Mouse (Mus musculus) gastrocnemius, postnatal 10 days (tissue): ENCODE results near the gene Mmadhc. TPM values are rescaled to one million over a fixed set of nuclear protein-coding genes. Genes with fewer than 3 reads are reported as not detected.

Experiments used
- DNase-seq: peaks from one replicate; pipeline ENCODE4 v3.0.0; 2021; ENCODE audit warnings: mixed read lengths
- long read RNA-seq, 2 experiments: library from polyadenylated mRNA; stranded (forward); transcript quantifications; one replicate each; pipeline ENCODE4 v2.0.0; 2021
- total RNA-seq, 2 experiments: library from RNA; stranded (reverse); gene quantifications; 2 replicates each; pipeline ENCODE4 v1.2.3; 2021

Mmadhc gene
- total RNA-seq, result 100 to 1,000 TPM; 103 to 121 TPM
- long read RNA-seq, experiment 1, transcript Mmadhc-201 (8 exons, 1,342 nt), result major isoform, 56 of 93 reads
- long read RNA-seq, experiment 1, partial matches to known transcripts, result 22 of 93 reads
- long read RNA-seq, experiment 1, other reads (novel, unspliced or antisense), result 13 of 93 reads
- long read RNA-seq, experiment 2, transcript Mmadhc-201 (8 exons, 1,342 nt), result major isoform, 70 of 116 reads
- long read RNA-seq, experiment 2, transcript Mmadhc-203 (8 exons, 803 nt), result minor isoform, 6 of 116 reads
- long read RNA-seq, experiment 2, partial matches to known transcripts, result 25 of 116 reads
- long read RNA-seq, experiment 2, other reads (novel, unspliced or antisense), result 15 of 116 reads

DNA sequence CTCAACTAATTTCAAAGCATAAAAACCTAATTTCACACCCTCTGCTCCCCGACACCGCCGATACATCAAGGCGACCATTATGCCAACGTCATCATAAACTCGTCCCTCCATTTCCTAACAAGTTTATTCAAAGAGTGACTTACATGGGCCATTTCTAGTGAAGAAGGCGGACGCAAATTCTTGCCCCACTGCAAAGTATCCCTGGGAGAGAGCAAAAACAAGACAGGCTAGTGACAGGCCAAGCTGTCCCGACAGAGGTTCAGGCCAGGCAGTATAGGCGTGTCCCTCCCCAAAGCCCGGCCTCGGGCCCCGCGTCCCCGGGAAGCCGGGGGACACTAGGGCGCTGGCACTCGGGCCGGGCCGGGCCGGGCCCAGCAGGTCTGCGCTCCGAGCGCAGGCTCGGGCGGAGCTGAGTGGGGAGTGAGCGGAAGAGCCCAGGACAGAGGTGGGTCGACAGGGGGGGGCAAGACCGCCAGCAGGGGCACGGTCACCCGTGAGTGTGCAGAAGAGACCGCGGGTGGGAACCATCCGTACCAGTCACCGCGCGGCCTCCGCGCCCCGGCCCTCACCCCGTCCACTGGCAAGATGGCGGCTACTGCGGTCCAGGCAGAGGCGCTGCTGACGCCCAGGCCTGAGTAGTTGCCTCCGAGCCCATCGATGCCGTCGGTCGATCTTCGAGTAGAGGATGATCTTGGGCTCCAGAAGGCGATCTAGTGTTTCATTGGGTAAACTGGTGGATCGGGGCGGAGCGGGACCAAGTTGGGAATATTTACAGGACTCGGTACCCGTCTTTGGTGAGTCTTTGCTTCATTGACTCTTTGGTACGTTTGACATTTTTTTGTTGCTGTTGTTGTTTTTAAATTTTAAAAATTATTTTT, at the start of gene Mmadhc:
Gene Mmadhc, minus strand, starts transcription at position 693 of the 878 bp plus-strand sequence.
- peak; percentile 88 for DNase-seq

DNA sequence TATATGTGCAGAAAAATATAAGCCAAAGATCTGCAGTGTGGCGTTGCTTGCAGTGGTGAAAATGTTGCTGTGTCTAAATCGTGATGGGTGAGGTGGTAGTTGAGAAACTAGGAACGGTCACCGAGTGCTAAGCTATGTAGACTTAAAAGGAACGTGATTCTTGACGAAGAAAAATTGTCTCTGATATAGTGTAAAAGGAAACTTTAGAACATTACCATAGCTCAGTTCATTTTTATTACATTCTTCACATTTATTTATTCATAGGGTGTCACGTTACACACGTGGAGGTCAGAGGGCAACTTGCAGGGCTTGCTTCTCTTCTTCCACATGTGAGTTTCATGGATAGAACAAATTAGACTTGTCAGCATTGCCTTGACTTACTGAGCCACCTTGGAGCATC, 47.0 kb upstream of the Mmadhc start:
- no peak for DNase-seq

DNA sequence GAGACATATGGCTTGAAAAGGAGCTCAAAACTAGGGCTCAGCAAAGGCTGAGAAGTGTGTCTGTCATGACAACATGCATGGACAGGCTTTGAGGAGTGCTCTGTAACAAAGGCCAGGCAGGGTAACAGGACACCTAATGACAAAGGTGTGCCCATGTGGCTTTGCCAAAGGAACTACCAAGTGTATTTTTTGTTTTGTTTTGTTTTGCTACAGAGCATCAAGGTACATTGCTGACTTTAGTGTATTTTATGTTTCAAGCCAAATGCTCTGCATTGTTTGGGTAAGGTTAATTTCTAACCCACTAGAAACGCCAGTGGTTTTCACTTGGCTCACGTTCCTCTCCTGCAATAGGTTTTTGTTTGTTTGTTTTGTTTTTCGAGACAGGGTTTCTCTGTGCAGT, 42.5 kb upstream of the Mmadhc start:
- no peak for DNase-seq

DNA sequence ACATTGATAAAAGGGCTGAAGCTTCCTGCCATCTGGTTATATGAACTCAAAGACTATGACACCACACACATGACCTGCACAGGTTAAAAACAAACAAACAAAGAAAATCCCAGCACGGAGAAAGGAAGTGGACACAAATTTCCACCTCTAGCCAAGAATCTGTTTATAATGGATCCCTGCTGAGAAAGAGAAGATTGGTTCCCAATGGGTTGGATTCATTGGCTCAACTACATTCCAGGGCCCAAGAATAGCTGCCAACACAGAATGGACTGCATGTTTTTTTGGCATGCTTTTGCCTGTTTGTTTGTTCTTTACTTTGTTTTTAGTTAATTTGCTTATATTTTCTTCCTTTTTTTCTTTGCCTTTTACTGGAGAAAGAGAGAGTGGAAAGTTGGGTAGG, 41.0 kb upstream of the Mmadhc start:
- DNase-seq, result no peak

DNA sequence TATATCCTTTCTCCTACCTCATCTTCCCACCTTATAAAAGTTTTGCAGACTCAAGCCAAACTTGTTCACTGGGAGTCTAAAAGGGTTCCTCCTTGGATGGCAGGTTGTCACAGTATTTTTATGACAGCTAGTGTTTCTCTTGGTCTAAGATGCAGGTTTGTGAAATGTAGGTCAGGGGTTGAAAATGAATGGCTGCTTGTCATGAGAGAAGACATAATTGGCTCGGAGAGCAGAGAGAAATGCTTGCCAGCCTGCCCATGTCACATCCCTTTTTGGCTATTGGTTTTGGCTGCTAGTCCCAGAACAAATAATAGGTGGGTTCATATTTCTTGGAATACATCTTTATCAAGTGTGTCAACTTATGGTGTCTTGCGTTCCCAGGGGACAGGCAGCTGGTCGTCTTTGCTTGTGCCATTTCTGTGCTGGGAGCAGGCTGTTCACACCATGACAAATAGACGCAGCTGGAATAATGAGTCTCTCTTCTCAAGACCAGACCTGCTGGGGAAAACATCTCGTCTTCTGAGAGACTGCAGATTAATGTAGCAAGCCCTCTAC, 35.2 kb upstream of the Mmadhc start:
- DNase-seq, result no peak

DNA sequence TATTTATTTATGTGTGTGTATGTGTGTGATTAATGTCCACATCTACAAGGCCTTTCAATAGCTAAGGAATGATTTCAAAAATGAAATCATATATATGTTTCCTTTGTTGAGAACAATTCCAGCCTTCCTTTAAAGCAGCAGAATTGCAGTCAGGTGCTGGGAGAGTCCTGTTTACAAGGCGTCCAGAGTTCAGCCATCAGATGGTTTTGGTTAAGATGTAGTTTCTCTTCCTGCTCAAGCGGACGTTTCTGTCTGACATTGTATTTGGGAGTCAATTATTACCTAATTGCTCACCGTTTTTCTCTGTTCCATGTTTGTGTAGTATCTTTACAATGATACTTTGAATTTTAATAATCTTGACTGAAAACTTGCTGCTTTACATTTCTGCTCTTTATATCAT, 31.6 kb upstream of the Mmadhc start:
- DNase-seq, result no peak

DNA sequence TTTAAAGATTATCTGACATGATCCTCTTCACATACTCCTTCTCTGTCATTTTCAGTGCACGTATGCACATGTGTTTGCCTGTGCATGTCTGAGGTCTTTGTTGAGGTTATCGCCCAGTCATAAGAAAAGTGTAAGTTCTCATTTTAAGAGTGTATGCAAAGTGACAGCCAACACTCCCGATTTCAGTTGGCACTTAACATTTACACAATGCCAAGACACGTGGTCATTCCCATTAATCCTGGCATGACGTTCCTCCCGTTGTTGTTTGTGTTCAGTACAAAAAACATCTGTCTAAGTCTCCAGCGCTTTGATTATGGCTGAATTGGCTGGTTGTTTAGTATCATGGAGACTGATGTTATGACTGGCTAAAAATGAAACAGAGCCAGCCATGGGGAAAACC, 28.2 kb upstream of the Mmadhc start:
- DNase-seq, result no peak

DNA sequence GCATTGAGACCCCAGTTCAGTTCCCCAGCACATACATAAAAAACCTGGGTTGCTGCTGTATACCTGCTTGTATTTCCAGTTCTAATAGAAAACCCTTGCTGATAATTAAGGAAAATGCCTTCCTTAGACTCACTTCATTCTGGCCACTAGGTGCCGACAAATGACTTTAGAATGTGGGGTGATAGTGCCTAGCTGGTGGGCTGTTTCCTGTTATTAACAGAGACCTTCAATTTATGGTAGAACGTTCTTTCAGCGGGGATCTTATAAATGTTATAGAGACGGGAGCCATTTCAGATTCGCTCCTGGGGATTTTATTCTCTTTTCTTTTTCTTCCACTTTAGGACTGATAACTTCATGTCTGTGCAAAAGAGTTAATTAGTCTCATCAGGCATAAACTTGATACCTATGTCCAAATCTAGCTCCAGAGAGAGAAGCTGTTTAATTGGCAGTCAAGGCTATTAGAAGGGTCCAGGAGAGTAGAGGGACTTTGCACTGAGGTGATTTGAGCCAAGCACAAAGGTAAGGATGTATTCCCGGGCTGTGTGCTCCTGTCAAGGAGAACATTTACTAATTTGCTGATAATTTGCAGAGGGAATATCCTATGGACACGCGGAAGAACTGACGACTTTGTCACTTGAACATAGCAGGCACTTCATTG, 10.2 kb upstream of the Mmadhc start:
- peak; percentile 32 for DNase-seq

DNA sequence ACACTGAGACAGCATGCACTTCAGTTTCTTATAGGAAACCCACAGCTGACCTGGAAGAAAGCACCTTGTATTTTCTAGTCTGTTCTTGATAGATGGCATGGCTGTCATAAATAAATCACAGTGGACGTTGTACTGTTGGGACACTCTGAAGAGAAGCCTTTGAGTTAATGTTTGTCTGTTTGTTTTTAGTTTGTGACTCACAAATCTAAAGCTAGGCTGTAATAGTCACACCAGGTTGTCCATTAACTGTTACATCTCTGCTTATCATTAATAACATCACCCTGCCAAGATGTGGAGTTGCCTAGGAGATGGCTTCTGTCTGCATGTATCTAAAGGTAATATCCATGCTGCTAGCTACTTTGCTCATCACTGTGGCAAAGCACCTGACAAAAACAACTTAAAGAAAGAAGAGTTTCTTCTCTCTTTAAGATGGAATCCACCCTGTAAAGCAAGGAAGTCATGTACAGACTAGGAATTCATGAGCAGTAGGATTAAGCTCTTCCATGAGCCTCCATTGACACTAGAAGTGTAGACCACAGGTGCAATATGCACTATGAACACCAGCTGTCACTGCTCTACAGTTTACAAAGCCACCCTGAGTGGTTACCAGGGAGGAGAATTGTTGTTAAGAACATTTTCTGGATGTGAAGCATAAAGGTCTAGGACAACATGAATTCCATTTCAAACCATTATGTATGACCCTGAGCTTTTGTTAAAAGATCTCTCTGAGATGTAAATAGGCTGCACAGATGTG, 8.4 kb upstream of the Mmadhc start:
- DNase-seq, result no peak

DNA sequence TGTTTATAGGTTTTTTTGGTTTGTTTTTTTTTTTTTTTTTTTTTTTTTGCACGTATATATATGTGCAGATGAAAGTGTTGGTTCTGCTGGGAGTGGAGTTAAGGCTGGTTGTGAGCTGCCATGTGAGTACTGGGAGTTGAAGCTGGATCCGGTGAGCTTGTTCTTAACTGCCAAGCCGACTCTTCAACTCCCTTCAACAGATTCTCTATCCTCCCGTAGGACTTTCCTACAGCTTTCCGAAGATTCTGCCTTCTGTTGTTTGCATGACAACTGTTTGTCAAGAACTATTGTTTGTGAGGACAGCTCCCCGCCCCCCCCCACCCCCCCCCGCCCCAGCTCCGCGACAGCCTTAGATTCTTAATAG, 368 bp upstream of the Mmadhc start:
- DNase-seq, result no peak

DNA sequence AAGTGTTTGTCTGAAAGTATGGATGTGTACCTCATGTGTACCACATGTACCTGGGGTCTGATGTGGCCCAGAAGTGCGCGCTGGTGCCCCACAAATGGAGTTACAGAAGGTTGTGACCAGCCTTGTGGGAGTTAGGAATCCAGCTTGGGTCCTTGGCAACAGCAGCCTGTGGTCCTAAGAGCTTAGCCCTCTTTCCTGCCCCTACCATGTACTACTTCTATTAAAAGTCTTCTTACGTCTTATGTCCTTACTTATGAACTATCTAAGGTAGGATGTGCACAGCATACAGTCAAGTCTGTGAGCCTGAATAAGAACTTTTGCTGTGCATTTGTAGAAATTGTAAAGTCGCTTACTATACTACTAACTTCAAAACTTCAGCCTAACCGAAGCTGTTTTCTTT, 1.0 kb downstream of the Mmadhc start:
- DNase-seq, result no peak

DNA sequence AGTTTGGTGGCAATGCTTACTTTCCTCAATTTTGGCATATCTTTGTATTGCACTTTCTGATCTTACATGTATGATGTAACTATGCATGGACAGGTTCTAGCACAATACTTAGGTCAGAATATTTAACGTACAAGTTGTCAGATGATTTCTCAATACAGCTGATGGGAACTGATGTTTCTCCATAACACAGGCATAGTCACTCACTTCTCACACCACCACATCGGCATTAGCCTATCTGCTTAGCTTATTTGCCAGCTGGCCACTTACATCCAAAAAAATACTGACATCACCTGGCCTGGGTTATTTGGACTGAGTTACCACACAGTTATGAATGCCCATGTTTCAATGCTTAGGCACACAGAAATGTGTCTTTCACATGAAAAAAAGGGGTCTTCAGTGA, 2.5 kb downstream of the Mmadhc start:
- DNase-seq, result no peak

DNA sequence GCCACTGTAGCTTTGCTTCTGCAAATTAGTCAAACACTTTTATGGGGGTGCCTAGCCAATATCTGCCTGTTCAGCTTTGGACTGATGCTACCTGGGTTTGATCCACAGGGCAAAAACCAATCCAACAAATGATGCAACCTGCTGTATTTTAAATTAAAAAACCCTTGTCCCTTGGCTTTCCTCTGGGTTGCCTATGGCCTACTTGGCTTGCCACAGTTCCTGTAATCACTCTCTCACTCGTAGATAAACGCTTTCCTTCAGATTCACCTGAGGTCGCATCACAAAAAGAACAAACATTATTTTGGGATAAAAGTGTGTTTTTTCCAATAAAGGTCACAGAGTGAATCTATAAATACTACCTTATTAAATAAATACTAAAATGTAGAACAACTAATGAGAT, 3.0 kb downstream of the Mmadhc start:
- no peak for DNase-seq

DNA sequence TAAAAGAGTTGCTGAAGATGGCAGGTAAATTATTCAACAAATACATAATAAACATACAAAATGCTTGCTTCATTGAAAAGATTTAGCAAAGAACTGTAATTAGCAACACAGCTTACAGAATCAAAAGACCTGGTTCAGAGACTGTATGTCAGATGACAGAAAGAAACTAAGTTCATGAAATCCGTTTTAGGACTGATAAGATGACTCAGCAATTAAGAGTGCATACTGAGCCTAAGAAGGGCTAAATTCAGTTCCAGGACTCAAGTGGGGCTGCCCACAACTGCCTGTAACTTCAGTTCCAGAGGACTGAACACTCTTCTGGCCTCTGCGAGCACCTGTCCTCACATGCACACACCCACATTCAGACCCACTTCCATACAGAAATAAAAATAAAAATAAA, 4.7 kb downstream of the Mmadhc start:
- DNase-seq, result no peak

DNA sequence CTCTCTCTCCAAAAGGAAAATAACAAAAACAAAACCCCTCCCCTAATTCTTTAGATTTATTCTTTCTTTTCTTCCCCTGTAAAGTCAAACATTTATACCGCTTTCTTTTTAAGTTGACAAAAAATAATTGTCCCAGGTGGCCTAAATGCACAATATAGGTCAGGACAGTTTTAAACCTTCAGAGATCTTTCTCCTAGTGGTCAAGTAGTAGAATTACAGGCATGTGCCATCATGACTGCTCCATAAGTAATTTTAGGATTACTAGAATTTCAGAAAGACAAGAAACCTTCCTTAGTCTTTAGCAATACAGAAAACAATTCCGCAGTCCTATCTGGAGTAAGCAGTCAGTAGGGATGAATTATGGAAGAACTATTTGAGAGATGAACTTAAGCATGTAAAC, 5.8 kb downstream of the Mmadhc start:
- DNase-seq, result no peak

DNA sequence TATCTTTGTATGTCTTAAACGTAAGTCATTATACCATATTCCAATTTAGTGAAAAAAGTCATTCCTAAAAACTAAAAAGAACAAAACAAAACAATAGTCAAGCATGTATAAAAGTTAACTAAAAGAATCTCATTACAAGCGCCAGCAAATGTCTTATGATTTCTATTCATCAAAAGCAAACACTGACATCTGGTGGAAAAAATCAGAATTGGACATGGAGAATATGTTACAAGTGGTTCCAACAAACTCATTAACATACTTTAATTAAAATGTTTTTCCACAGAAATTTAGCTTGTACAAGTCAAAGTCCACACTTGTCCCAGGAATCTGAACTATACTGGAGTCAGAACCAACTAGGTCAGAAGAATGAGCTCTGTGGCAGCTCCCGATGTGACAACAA, 11.8 kb downstream of the Mmadhc start:
- DNase-seq, result no peak

DNA sequence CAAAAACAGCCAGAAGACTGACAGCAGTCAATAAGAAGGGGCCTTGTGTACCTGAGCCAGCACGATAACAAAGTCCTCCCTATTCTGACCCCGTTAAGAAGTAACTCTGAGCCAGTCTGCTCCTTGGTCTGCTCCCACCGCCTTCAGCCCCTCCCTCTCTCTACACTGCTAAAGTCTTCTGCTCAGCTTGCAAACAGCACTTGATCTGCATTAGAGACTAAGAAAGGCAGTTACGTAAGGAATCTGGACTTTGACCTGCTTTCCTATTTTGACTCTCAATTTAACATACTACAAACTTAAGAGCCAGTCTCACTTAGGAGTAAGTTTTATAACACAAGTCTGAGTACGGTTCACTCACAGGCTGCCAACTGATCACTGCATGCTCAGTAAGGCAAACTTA, 12.6 kb downstream of the Mmadhc start:
- no peak for DNase-seq

DNA sequence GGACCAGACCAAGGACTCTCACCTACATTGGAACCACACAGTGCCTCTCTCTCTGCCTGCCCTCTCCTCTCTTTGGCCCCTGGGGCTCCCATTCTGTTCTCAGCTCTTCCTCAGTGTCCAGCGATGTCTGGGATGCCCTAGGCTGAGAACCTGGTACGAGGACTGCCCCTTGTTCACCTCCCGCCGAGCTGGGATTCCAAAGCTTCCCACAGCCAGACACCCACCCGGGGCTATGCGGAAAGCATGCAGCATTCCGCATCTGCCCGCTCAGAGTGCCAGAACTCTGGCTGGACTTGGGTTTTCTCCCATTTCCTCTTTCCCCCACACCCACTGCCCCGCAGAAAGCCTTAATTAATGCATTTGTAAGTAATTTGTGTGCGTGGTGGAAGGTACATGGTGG, 19.9 kb downstream of the Mmadhc start:
- DNase-seq, result no peak

DNA sequence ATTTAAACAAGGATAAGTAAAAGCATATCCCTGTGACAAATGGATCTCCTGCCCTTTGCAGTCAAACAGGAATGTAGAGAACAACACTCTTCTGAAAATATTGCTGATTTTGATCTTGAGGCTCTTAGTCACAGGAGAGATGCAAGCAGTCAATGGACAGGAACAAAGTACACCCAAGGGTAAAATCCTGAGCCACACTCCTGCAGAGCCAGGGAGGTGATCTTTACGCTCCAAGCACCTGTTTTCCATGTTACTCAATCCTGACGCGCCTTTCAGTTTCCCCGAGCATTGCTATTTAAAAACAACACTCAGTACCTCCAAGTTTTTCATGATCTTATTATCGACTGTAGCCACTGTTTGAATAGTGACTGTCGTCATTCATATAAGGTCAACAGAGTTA, 23.2 kb downstream of the Mmadhc start:
- no peak for DNase-seq

DNA sequence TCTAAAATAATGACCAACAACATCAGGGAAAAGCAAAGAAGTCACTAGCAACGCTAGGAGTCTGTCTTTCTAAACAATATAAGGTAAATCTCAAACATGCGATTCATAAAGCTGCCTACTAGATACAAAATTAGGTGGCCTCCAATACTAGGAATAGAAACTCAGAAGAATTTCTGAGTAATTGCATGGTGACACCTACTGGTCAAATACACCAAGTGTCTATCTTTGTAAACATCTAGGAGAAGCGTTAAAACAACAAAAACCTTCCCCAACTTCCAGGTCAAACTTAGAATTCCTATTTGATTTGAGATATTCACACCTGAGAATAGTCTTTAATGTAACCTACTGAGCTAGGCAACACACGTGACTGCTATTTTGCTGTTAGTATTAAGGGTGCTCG, 24.4 kb downstream of the Mmadhc start:
- no peak for DNase-seq

DNA sequence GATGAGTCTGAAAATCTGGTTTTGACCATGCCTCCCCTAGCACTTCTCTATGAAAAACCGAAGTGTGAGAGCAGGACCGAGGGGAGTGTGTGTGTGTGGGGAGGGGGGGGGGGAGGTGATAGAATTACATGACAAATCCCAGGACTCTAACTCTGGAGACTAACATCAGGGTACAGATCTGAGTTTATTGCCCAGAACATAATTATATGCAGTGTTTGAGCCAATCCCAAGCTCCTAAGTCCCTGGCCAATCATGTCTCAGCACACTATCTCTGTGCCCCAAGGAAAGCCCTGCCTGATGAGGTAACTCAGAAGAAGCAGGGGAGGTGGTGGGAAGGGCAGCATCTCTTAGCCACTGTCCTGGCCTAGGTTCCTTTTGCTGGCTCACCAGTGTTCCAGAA, 28.1 kb downstream of the Mmadhc start:
- DNase-seq, result no peak

DNA sequence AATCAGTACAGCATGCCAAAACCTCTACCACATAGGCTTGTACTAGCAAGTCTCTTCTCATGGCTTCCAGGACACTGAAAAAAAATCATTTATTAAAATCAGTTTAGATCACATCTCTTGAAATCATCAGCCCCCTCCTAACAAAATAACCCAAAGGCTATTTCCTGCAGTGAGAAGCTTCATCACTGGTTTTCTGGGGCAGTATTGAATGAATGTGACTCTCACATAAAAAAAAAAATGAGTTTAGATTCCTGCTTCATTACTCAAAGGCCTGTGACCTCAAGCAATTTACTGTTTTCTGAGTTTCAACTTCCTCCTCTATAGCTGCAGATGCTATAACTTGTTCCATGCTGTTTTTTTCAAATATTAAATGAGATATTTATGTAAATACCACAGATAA, 29.6 kb downstream of the Mmadhc start:
- DNase-seq, result no peak
